Comparison of ENCODE assay signal across 9 mouse cellular contexts in the genomic region with DNA sequence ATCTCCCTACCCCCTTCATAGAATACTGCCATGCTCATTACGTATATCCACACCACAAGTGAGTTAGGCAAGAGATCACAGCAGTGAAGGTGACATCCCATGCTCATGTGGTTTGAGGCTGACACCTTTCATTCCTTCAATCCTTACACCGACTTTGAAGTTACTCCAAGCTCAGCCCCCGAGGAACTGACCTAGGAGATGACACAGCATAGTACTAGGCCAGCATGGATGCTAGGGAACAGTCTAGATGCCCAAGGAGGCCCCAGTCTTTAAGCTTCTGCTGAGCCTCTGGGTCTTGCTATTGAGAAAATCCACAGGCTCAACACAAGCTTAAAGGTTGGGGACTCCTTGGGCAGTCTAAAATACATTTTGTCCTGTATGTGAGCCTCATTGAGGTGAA. TPM values are rescaled to one million over a fixed set of nuclear protein-coding genes. Genes with fewer than 3 reads are reported as not detected.
DNase-seq lines count a peak whose midpoint lies in the region; ATAC-seq and TF ChIP-seq lines count a peak whose summit lies in the region.
"Had no signal": no experiment of that assay in that cellular context is flagged by ENCODE, and none has a peak within 500 bp of the region (broad histone marks: within the 10 kb centered on the region; RNA-seq: fewer than 3 reads in every experiment).

No protein-coding gene starts in this region.

- TF ChIP-seq CTCF in bone marrow, adult 2 months (IDR thresholded peaks at IDR 0.05; ENCODE audit: control insufficient read depth, insufficient read depth, low read length): no peak

- H3K27me3 ChIP-seq in heart, embryonic 13.5 days (replicated peaks): no peaks in the 10 kb centered on the region
- H3K27me3 ChIP-seq in forebrain, embryonic 13.5 days: no peaks in the 10 kb centered on the region
- H3K27me3 ChIP-seq in liver, embryonic 12.5 days (replicated peaks): 0 out of 2 replicates have a peak, but pooled peaks cover under 1% of the 10 kb centered on the region

- H3K4me2 ChIP-seq in heart, embryonic 13.5 days: peak overlapping the region; percentile 74
- H3K4me2 ChIP-seq in forebrain, embryonic 13.5 days: peak overlapping the region; percentile 95
- peak overlapping the region; percentile 80 for H3K4me2 ChIP-seq in liver, embryonic 12.5 days

- peaks cover 13% of the 10 kb centered on the region for H3K36me3 ChIP-seq in heart, embryonic 13.5 days
- peaks cover 13% of the 10 kb centered on the region for H3K36me3 ChIP-seq in forebrain, embryonic 13.5 days (ENCODE audit: poor library complexity, severe bottlenecking)
- H3K36me3 ChIP-seq in liver, embryonic 12.5 days: peaks cover 47% of the 10 kb centered on the region

- H3K4me3 ChIP-seq in heart, embryonic 13.5 days: peak overlapping the region; percentile 81
- peak overlapping the region; percentile 97 for H3K4me3 ChIP-seq in bone marrow, adult 2 months (replicated peaks; ENCODE audit: control insufficient read depth, low read depth, low read length)
- no peak overlapping the region for H3K4me3 ChIP-seq in forebrain, embryonic 13.5 days
- H3K4me3 ChIP-seq in liver, embryonic 12.5 days: peak overlapping the region; percentile 93

- ATAC-seq in heart, embryonic 13.5 days (ENCODE audit: extremely low read depth, insufficient number of reproducible peaks, low FRiP score, low TSS enrichment): no peak
- no peak for ATAC-seq in forebrain, embryonic 13.5 days
- peak; percentile 30; the same call in 1 of the 2 replicates for ATAC-seq in liver, embryonic 12.5 days

- H3K4me1 ChIP-seq in heart, embryonic 13.5 days: peaks cover 45% of the 10 kb centered on the region
- H3K4me1 ChIP-seq in bone marrow, adult 2 months (ENCODE audit: control insufficient read depth, insufficient read depth, low read length): no peaks in the 10 kb centered on the region; the same call in 1 of the 2 replicates
- H3K4me1 ChIP-seq in forebrain, embryonic 13.5 days: peaks cover 16% of the 10 kb centered on the region
- H3K4me1 ChIP-seq in liver, embryonic 12.5 days: peaks cover 83% of the 10 kb centered on the region

- no peak for TF ChIP-seq POLR2A in bone marrow, adult 2 months (IDR thresholded peaks at IDR 0.05; ENCODE audit: borderline replicate concordance, control insufficient read depth, low read depth, low read length)

- no peaks in the 10 kb centered on the region for H3K9me3 ChIP-seq in heart, embryonic 13.5 days
- H3K9me3 ChIP-seq in forebrain, embryonic 13.5 days (replicated peaks): no peaks in the 10 kb centered on the region
- H3K9me3 ChIP-seq in liver, embryonic 12.5 days (replicated peaks): no peaks in the 10 kb centered on the region

- H3K27ac ChIP-seq in heart, embryonic 13.5 days (replicated peaks): peak overlapping the region; percentile 96
- peak overlapping the region; percentile 40 for H3K27ac ChIP-seq in bone marrow, adult 2 months (ENCODE audit: control insufficient read depth, insufficient read depth, low read depth, low read length, poor library complexity)
- no peak overlapping the region for H3K27ac ChIP-seq in forebrain, embryonic 13.5 days
- H3K27ac ChIP-seq in liver, embryonic 12.5 days: peak overlapping the region; percentile 99

- 64% methylated on average over 3 of the region's 3 CpGs for WGBS in heart, embryonic 13.5 days
- 43% methylated on average over 3 of the region's 3 CpGs for WGBS in bone marrow, adult 2 months
- WGBS in forebrain, embryonic 13.5 days: 87% methylated on average over 3 of the region's 3 CpGs
- WGBS in liver, embryonic 12.5 days (ENCODE audit: insufficient replicate concordance): 46% methylated on average over 3 of the region's 3 CpGs

- DNase-seq in heart, adult 11 months: no peak
- DNase-seq in ovary, postnatal 36 days (ENCODE audit: low spot score): no peak
- DNase-seq in retina, embryonic 14.5 days (ENCODE audit: low spot score): no peak
- DNase-seq in adrenal gland, adult 8-10 months: no peak
- DNase-seq: kidney, postnatal 14 days had no signal

- H3K9ac ChIP-seq in heart, embryonic 13.5 days: peak overlapping the region; percentile 92
- no peak overlapping the region for H3K9ac ChIP-seq in forebrain, embryonic 13.5 days
- peak overlapping the region; percentile 97 for H3K9ac ChIP-seq in liver, embryonic 12.5 days

RNA-seq across cellular contexts. Expression of a gene that starts 1.6 kb away (rescaled TPM):
- 97.0 and 111 TPM in 2 replicates for polyA plus RNA-seq in heart, embryonic 13.5 days (2015; fragmentation: Nextera tagmentation; extraction: Ambion mirVana)
- 452 and 465 TPM in 2 replicates for polyA plus RNA-seq in bone marrow, adult 2 months (2011; ENCODE audit: insufficient read depth, insufficient read length, low replicate concordance, missing spikeins)
- 83.8 and 89.3 TPM in 2 replicates for polyA plus RNA-seq in forebrain, embryonic 13.5 days (2015; fragmentation: Nextera tagmentation; extraction: Ambion mirVana)
- polyA plus RNA-seq in liver, embryonic 12.5 days (2016; fragmentation: Nextera tagmentation; extraction: Ambion mirVana): 487 and 506 TPM in 2 replicates
- 10 to 100 TPM; 24.8 to 39.8 (median 29.9) TPM for total RNA-seq in adrenal gland, adult 8-10 months (2022)

RNA-seq across cellular contexts. Expression of a gene that starts 36.8 kb away (rescaled TPM):
- polyA plus RNA-seq in heart, embryonic 13.5 days (2015; fragmentation: Nextera tagmentation; extraction: Ambion mirVana): 6.6 and 11.6 TPM in 2 replicates
- polyA plus RNA-seq in bone marrow, adult 2 months (2011; ENCODE audit: insufficient read depth, insufficient read length, low replicate concordance, missing spikeins): 13.0 and 18.9 TPM in 2 replicates
- 30.7 and 35.1 TPM in 2 replicates for polyA plus RNA-seq in forebrain, embryonic 13.5 days (2015; fragmentation: Nextera tagmentation; extraction: Ambion mirVana)
- polyA plus RNA-seq in liver, embryonic 12.5 days (2016; fragmentation: Nextera tagmentation; extraction: Ambion mirVana): 13.0 and 13.5 TPM in 2 replicates
- total RNA-seq in adrenal gland, adult 8-10 months (2022): 10 to 100 TPM; 36.7 to 45.2 (median 39.8) TPM
